Mouse (Mus musculus) cerebellum, adult 2 months (tissue): ENCODE data around the gene Arsg.

Experiments used
- CTCF ChIP-seq: fragments of 200-500 bp; IDR thresholded peaks from 2 replicates; pipeline ENCODE4 v1.5.1; 2011; ENCODE audit warnings: low read depth, mild to moderate bottlenecking, control low read depth, low read length, moderate library complexity, borderline replicate concordance; ENCODE audit not compliant: insufficient read depth
- POLR2A ChIP-seq: fragments of 200-500 bp; IDR thresholded peaks from 2 replicates; pipeline ENCODE4 v1.6.1; 2011; ENCODE audit warnings: low read length, control low read depth, borderline replicate concordance; ENCODE audit not compliant: insufficient read depth

- TF ChIP-seq CTCF, result no peak
- no peak for TF ChIP-seq POLR2A
Measured at GRCm38 (mm10) chr11:109545700-109546143, 72.5 kb downstream of the Arsg start.
